Mouse (Mus musculus): Measurements from ENCODE around the gene Clec4f.

Gene Clec4f

DNA sequence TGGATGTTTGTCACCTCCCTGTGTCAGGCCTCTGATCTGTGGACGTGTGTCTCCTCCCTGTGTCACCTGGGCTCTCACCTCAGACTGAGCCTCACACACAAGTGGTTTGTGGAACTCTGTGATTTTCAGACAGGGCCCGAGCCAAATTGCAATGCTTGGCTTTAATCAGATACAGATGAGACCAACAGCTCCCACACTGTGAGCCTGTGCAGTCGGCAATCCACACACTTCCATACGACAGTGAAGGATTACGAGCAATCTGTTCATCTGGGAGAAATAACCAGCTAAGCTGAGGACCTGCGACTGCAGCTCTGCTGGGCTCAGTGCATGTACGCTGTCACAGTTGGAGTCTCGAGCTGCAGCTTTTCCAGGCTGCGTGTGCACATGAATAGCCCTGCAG lies 36.0 kb downstream of the Clec4f start:
- no peaks in the 10 kb centered on the region for H3K36me3 ChIP-seq (ENCODE audit: insufficient read depth, low read length)
- no peak for TF ChIP-seq CTCF (conservative IDR thresholded peaks at IDR 0.05; ENCODE audit: low read length)
- TF ChIP-seq POU5F1 (IDR thresholded peaks at IDR 0.05; ENCODE audit: borderline replicate concordance, low read length), result no peak
- no peak for TF ChIP-seq NANOG (IDR thresholded peaks at IDR 0.05; ENCODE audit: borderline replicate concordance, low read length)
- no peak overlapping the region for H3K4me3 ChIP-seq (replicated peaks; ENCODE audit: low read length)
- H3K9me3 ChIP-seq (ENCODE audit: low read length), result no peaks in the 10 kb centered on the region
- peaks cover 7% of the 10 kb centered on the region; the same call in 1 of the 2 replicates for H3K27me3 ChIP-seq (ENCODE audit: insufficient read depth, low read length)
- H3K4me1 ChIP-seq (replicated peaks; ENCODE audit: low read depth, low read length), result no peaks in the 10 kb centered on the region

DNA sequence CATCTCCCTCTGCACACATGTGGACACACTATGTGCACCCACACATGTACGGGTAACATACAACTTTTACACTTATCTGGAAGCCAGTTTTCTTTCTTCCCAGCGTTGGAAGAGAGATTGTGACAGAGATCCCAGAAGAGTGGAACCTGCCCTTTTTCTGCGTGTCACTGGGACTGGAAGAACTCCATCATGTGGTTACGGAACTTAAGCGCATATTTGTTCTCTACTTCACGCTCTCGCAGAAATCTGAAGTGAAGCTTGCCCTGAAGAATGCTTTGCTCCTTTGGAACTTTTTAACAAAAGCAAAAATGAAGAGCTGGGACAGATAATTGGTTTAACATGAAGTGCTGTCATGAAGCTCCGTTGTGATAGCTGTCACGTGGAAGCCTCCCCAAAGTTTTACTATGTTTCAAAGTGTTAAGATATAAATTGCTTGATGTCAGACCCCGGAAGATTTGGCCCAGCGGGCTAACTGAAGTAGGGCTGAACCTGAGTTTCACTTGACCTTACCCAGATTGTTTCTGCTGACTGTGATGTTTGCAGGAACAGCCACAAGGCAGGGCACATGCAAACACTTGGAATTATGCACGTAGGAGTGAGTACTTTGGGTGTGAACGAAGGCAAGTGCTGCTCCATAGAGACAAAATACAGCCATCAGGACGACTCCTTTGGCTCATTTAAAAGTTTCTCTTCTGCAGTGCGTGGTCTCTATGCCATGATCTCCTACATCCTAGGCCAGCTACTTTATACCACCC lies 38.2 kb downstream of the Clec4f start:
- Histone ChIP-seq H3K4me1 (replicated peaks; ENCODE audit: low read depth, low read length) (no peaks in the 10 kb centered on the region), H3K36me3 (ENCODE audit: insufficient read depth, low read length) (no peaks in the 10 kb centered on the region), H3K9me3 (ENCODE audit: low read length) (no peaks in the 10 kb centered on the region), H3K4me3 (replicated peaks; ENCODE audit: low read length) (no peak overlapping the region), H3K27me3 (ENCODE audit: insufficient read depth, low read length) (peaks cover 7% of the 10 kb centered on the region; the same call in 1 of the 2 replicates)
- no peak for TF ChIP-seq POU5F1 (IDR thresholded peaks at IDR 0.05; ENCODE audit: borderline replicate concordance, low read length)
- no peak for TF ChIP-seq NANOG (IDR thresholded peaks at IDR 0.05; ENCODE audit: borderline replicate concordance, low read length)
- no peak for TF ChIP-seq CTCF (conservative IDR thresholded peaks at IDR 0.05; ENCODE audit: low read length)

DNA sequence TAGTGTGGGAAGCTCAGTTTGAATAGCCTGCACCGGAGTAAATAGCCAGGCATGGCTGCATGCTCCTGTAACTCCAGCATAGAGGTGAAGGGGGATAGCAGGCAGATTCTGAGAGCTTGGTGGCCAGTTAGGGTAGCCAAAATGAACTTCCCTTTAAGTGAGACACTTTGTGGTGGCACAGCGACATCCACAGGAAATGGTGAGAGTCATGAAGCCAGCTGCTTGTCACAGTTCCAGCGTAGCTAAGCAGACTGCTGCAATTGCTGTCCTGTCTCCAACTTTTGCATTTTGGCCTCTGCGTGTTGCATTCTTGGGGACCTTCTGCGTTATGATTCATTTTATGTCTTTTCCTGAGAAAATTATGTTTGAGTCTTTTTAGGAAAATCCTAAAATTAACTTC lies 39.5 kb downstream of the Clec4f start:
- Histone ChIP-seq H3K9me3 (ENCODE audit: low read length) (no peaks in the 10 kb centered on the region), H3K36me3 (ENCODE audit: insufficient read depth, low read length) (no peaks in the 10 kb centered on the region), H3K27me3 (ENCODE audit: insufficient read depth, low read length) (0 out of 2 replicates have a peak, but pooled peaks cover 3% of the 10 kb centered on the region), H3K4me1 (replicated peaks; ENCODE audit: low read depth, low read length) (no peaks in the 10 kb centered on the region), H3K4me3 (replicated peaks; ENCODE audit: low read length) (no peak overlapping the region)
- no peak for TF ChIP-seq CTCF (conservative IDR thresholded peaks at IDR 0.05; ENCODE audit: low read length)
- TF ChIP-seq POU5F1 (IDR thresholded peaks at IDR 0.05; ENCODE audit: borderline replicate concordance, low read length), result no peak
- no peak for TF ChIP-seq NANOG (IDR thresholded peaks at IDR 0.05; ENCODE audit: borderline replicate concordance, low read length)

DNA sequence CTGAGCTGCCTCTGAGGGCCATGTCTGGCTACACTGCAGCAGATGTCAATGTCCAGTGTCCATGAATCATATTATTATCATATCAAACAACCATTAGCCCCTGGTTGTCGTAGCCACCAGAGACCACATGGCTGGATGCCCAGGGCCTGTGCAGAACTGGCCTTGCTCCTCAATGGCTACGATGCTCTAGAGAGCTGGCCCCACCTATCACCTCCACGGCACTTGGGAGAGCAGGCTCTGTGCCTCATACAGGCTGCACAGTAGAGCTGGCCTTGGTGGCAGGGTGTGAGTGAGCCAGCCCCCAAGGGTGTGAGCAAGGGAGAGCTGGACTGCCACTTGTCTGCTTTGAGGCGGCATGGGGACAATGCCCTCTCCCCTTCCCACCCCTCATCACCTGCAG lies 41.5 kb downstream of the Clec4f start:
- Histone ChIP-seq H3K4me3 (replicated peaks; ENCODE audit: low read length) (no peak overlapping the region), H3K27me3 (ENCODE audit: insufficient read depth, low read length) (peaks cover 6% of the 10 kb centered on the region), H3K4me1 (replicated peaks; ENCODE audit: low read depth, low read length) (no peaks in the 10 kb centered on the region), H3K36me3 (ENCODE audit: insufficient read depth, low read length) (no peaks in the 10 kb centered on the region), H3K9me3 (ENCODE audit: low read length) (no peaks in the 10 kb centered on the region)
- TF ChIP-seq CTCF (conservative IDR thresholded peaks at IDR 0.05; ENCODE audit: low read length) (no peak), POU5F1 (IDR thresholded peaks at IDR 0.05; ENCODE audit: borderline replicate concordance, low read length) (no peak), NANOG (IDR thresholded peaks at IDR 0.05; ENCODE audit: borderline replicate concordance, low read length) (no peak)

DNA sequence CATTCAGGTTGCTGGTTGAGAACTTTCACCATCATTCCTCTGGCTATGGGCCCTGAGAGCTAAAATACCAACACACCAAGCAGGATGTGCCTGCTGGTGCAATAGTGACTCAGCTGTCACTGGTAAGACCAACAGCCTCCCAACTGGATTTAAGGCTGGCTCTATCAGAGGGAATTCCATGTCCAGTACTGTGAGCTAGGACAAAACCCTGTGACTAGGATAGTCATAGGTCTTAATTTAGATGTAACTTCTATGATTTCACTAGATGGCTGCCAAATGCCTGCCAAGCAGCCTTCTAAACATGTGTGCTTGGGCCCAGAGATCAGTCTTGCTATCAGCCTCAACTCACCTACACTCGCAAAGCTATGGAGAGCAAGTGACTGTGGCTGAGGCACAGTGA lies 43.0 kb downstream of the Clec4f start:
- no peaks in the 10 kb centered on the region for H3K4me1 ChIP-seq (replicated peaks; ENCODE audit: low read depth, low read length)
- no peak for TF ChIP-seq CTCF (conservative IDR thresholded peaks at IDR 0.05; ENCODE audit: low read length)
- TF ChIP-seq POU5F1 (IDR thresholded peaks at IDR 0.05; ENCODE audit: borderline replicate concordance, low read length), result no peak
- no peak for TF ChIP-seq NANOG (IDR thresholded peaks at IDR 0.05; ENCODE audit: borderline replicate concordance, low read length)
- H3K27me3 ChIP-seq (ENCODE audit: insufficient read depth, low read length), result peaks cover 4% of the 10 kb centered on the region
- H3K36me3 ChIP-seq (ENCODE audit: insufficient read depth, low read length), result no peaks in the 10 kb centered on the region
- H3K4me3 ChIP-seq (replicated peaks; ENCODE audit: low read length), result no peak overlapping the region
- no peaks in the 10 kb centered on the region for H3K9me3 ChIP-seq (ENCODE audit: low read length)

DNA sequence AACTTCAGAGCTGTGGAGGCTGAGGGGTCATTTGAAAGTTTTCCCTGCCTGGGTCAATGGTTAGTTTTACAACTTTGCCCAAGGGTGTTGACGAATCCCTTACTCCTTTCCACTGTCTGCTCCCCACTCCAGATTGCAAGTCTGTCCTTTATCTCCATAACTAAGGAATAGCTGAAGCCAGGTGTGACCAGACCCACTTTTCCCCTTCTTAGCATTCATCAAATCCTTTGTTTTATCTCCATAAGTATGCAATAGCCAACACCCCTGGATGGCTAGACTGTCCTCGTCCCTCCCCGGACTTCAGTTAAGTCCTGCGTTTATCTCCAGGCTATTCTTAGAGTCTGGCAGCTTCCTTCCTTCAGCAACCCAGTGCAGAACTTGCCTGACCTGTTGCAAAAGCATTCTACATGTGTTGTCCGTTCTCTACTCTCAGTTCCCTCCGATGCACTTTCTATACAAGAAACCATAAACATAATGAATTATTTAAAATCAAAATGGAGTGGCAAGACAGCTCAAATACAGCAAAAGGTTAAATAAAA lies 56.3 kb downstream of the Clec4f start:
- peaks cover 11% of the 10 kb centered on the region; the same call in 1 of the 2 replicates for H3K4me1 ChIP-seq (replicated peaks; ENCODE audit: low read depth, low read length)
- no peaks in the 10 kb centered on the region for H3K9me3 ChIP-seq (ENCODE audit: low read length)
- no peaks in the 10 kb centered on the region for H3K36me3 ChIP-seq (ENCODE audit: insufficient read depth, low read length)
- no peak for TF ChIP-seq POU5F1 (IDR thresholded peaks at IDR 0.05; ENCODE audit: borderline replicate concordance, low read length)
- TF ChIP-seq CTCF (conservative IDR thresholded peaks at IDR 0.05; ENCODE audit: low read length), result no peak
- TF ChIP-seq NANOG (IDR thresholded peaks at IDR 0.05; ENCODE audit: borderline replicate concordance, low read length), result no peak
- peak overlapping the region; percentile 77 for H3K4me3 ChIP-seq (replicated peaks; ENCODE audit: low read length)
- H3K27me3 ChIP-seq (ENCODE audit: insufficient read depth, low read length), result peaks cover 17% of the 10 kb centered on the region

DNA sequence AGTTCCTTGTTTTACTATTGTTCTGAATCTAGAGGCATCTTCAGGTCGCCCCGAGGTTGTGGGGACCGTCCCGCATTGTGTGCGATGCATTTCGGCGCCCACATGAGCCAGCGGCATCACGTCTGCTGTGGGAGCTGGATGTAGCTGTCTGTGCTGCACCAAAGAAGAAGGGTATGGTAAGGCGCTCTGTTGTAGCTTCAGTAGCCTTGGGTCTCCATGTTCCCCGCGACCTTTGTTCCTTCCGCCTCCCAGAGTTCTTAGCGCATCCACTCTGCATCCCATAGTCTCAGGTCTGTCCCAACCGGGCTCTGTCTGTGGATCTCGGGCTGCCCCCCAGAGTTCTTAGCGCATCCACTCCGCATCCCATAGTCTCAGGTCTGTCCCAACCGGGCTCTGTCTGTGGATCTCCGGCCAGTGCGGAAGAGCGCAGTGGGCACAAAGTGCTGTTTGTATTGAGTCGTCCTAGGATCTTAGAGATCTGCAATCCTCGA lies 56.9 kb downstream of the Clec4f start:
- TF ChIP-seq CTCF (conservative IDR thresholded peaks at IDR 0.05; ENCODE audit: low read length) (no peak), NANOG (IDR thresholded peaks at IDR 0.05; ENCODE audit: borderline replicate concordance, low read length) (no peak), POU5F1 (IDR thresholded peaks at IDR 0.05; ENCODE audit: borderline replicate concordance, low read length) (no peak)
- Histone ChIP-seq H3K27me3 (ENCODE audit: insufficient read depth, low read length) (peaks cover 13% of the 10 kb centered on the region), H3K4me1 (replicated peaks; ENCODE audit: low read depth, low read length) (peaks cover 11% of the 10 kb centered on the region; the same call in 1 of the 2 replicates), H3K9me3 (ENCODE audit: low read length) (no peaks in the 10 kb centered on the region), H3K36me3 (ENCODE audit: insufficient read depth, low read length) (no peaks in the 10 kb centered on the region), H3K4me3 (replicated peaks; ENCODE audit: low read length) (peak overlapping the region; percentile 77)

DNA sequence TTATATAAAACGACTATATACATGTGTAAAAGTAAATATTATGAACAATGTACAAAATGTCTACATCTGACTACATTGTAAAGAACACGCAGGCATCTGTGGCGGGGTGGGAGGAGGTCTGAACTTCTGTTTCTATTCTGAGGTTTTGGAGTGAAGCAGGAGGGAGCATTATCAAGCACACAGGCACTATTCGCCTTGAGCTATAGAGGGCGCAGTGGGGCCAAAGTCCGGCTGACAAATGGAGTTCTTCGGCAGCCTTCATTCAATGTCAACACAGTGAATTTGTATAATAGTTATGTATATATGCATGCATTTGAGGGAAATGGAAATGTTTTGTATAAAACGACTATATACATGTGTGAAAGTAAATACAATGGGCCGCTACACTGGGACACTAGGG lies 57.3 kb downstream of the Clec4f start:
- peaks cover 11% of the 10 kb centered on the region; the same call in 1 of the 2 replicates for H3K4me1 ChIP-seq (replicated peaks; ENCODE audit: low read depth, low read length)
- H3K36me3 ChIP-seq (ENCODE audit: insufficient read depth, low read length), result no peaks in the 10 kb centered on the region
- no peaks in the 10 kb centered on the region for H3K9me3 ChIP-seq (ENCODE audit: low read length)
- TF ChIP-seq NANOG (IDR thresholded peaks at IDR 0.05; ENCODE audit: borderline replicate concordance, low read length) (no peak), CTCF (conservative IDR thresholded peaks at IDR 0.05; ENCODE audit: low read length) (peak; percentile 65), POU5F1 (IDR thresholded peaks at IDR 0.05; ENCODE audit: borderline replicate concordance, low read length) (no peak)
- peak overlapping the region; percentile 77 for H3K4me3 ChIP-seq (replicated peaks; ENCODE audit: low read length)
- peaks cover 13% of the 10 kb centered on the region for H3K27me3 ChIP-seq (ENCODE audit: insufficient read depth, low read length)
